Mouse (Mus musculus): ENCODE results near the gene Aqp3.

DNA sequence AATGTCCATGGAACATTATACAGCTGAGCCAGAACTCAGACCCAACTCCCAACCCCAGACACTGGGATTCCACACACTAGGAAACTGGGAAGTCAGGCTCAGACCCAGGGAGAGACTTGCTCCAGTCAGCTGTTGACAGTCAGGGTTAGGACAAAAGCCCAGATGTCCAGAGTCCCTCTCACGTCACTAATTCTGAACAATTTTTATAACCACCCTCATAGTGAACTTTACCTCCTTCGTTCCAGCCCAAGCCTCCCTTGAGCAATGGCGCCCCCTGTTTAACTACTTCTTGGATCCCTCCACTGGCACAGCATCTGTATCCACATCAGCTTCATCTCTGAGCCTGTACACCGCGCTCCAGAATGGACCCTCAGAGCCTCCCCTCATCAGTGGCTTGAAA, 54.0 kb downstream of the Aqp3 start:
- TF ChIP-seq CTCF (IDR thresholded peaks at IDR 0.05; ENCODE audit: control insufficient read depth, insufficient read depth, insufficient replicate concordance, low read depth, low read length) (no peak), POLR2A (IDR thresholded peaks at IDR 0.05; ENCODE audit: control insufficient read depth, low read depth, low read length) (no peak)
